Mouse (Mus musculus) heart, embryonic 10.5 days (tissue): ENCODE data around the gene Cts8. TPM values are rescaled to one million over a fixed set of nuclear protein-coding genes. Genes with fewer than 3 reads are reported as not detected.

Experiments used
- DNase-seq: peaks from one replicate; pipeline ENCODE4 v3.0.0-alpha.2; 2017; ENCODE audit warnings: low spot score
- H3K27ac ChIP-seq: fragments of 300-500 bp; sonication (generic); 2 replicates; pipeline ENCODE4 v1.5.1; 2016; ENCODE audit warnings: mild to moderate bottlenecking
- H3K27me3 ChIP-seq: fragments of 300-500 bp; sonication (generic); 2 replicates; pipeline ENCODE4 v1.6.1; 2016; ENCODE audit warnings: mild to moderate bottlenecking; ENCODE audit not compliant: poor library complexity, insufficient read depth, severe bottlenecking
- H3K36me3 ChIP-seq: fragments of 300-500 bp; sonication (generic); 2 replicates; pipeline ENCODE4 v1.6.1; 2016; ENCODE audit warnings: mild to moderate bottlenecking, moderate library complexity
- H3K4me1 ChIP-seq: fragments of 300-500 bp; sonication (generic); 2 replicates; pipeline ENCODE4 v1.6.1; 2016; ENCODE audit warnings: mild to moderate bottlenecking
- H3K4me3 ChIP-seq: fragments of 300-500 bp; sonication (generic); 2 replicates; pipeline ENCODE4 v1.5.1; 2016; ENCODE audit warnings: mild to moderate bottlenecking, moderate library complexity
- H3K9me3 ChIP-seq: fragments of 300-500 bp; sonication (generic); 2 replicates; pipeline ENCODE4 v1.6.1; 2016; ENCODE audit warnings: mild to moderate bottlenecking, moderate library complexity
- WGBS: fragments of 180-500 bp; shearing (Covaris S2); methylation state at CpG from one replicate; pipeline ENCODE4 v1.1.7; 2016; 5-methylcytosine and 5-hydroxymethylcytosine counted together
- polyA plus RNA-seq: library from polyadenylated mRNA; unstranded; fragments of >200 nt; fragmentation: Nextera tagmentation; extraction: Ambion mirVana; gene quantifications from 2 replicates; pipeline ENCODE4 v1.2.1, GENCODE M21; 2016

The Cts8 gene
- polyA plus RNA-seq = not detected in 2 replicates

DNA sequence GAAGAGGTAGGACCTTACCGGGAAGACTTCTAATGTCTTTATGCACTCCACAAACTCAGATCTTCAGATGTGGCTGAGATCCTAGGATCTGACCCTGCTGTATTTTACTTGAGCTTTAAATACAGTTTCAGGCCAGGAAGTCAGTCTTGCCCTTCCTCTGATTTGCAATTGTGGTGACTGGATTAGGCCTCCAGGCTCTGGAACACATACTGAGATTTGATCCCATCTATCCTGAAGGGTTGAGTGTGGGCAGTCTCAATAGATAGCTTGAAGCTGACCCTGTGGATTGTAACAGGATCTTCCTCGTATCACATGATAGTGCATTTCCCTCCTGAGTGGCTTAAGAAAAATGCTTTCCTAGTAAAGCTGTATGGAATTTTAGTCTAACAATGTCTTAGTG, at the start of gene Cts8:
TSS of gene Cts8 (minus strand) at position 101 of the 400 bp plus-strand sequence.
- Histone ChIP-seq H3K36me3 (no peaks in the 10 kb centered on the region), H3K27ac (no peak within 1 kb of the TSS), H3K27me3 (no peaks in the 10 kb centered on the region), H3K4me3 (no peak within 1 kb of the TSS), H3K4me1 (no peaks in the 10 kb centered on the region), H3K9me3 (peaks cover 5% of the 10 kb centered on the region; the same call in 1 of the 2 replicates)
- no peak for DNase-seq
- 75% methylated on average over 2 of the region's 2 CpGs for WGBS

GRCm38 (mm10) chr13:61288739-61289138, 33.6 kb upstream of the Cts8 start, which contains the start of gene Gm49398:
TSS of gene Gm49398 (minus strand) at chr13:61288839.
- no peaks in the 10 kb centered on the region for H3K27me3 ChIP-seq
- no peaks in the 10 kb centered on the region for H3K9me3 ChIP-seq
- no peak for DNase-seq
- no peaks in the 10 kb centered on the region for H3K36me3 ChIP-seq
- 77% methylated on average over 2 of the region's 2 CpGs for WGBS
- H3K27ac ChIP-seq = no peak within 1 kb of the TSS
- no peak within 1 kb of the TSS for H3K4me3 ChIP-seq
- H3K4me1 ChIP-seq = no peaks in the 10 kb centered on the region

DNA sequence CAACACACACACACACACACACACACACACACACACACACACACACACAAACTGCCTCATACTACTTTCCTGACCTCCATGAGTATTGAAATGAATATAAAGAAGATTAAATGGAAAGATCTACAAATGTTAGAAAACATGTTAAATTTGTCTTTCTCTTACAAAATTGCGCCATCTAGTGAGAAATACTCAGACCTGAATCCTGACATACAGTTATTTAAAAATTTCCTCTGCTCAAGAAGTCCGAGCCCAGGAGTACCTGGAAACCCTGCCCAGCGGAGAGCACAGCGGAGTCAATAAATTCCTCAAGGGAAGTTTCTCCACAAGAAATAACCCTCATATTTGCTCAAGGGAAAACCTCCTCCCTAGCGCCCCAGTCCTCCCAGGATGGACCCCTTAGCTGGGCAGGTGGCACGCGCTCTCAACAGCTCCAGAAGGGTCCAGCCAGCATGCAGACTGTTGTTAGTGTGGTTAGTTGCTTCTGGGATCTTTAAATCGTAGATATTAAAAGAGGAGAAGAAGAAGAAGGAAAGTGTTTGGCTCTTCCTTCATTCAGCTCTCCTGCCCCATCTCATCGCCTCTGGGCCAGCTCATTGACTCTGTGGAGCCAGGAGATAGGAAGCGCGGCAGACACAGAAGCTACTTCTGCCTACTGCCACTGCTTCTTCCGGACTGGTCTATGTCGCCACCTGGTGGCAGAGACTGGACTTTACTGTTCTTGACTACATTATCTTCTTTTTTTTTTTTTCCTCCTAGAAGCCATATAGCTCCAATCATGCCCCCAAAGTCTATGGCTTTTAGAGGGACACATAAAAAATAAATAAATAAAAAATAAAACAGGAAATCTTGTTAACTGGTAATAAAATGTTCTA, 13.8 kb downstream of the Cts8 start:
- Histone ChIP-seq H3K4me1 (no peaks in the 10 kb centered on the region), H3K27me3 (no peaks in the 10 kb centered on the region), H3K4me3 (no peak overlapping the region), H3K27ac (no peak overlapping the region), H3K9me3 (no peaks in the 10 kb centered on the region), H3K36me3 (no peaks in the 10 kb centered on the region)
- DNase-seq = peak; percentile 76
- 53% methylated on average over 13 of the region's 13 CpGs for WGBS

- no peaks in the 10 kb centered on the region for H3K27me3 ChIP-seq
- H3K4me3 ChIP-seq = no peak within 1 kb of the TSS
- H3K4me1 ChIP-seq = no peaks in the 10 kb centered on the region
- H3K9me3 ChIP-seq = no peaks in the 10 kb centered on the region
- no peak within 1 kb of the TSS for H3K27ac ChIP-seq
- H3K36me3 ChIP-seq = no peaks in the 10 kb centered on the region
- no peak for DNase-seq
- 80% methylated on average over 3 of the region's 3 CpGs for WGBS
Measured at GRCm38 (mm10) chr13:61203310-61203709, 51.8 kb downstream of the Cts8 start, which contains the start of gene Cts6. TSS of gene Cts6 (minus strand) at chr13:61203410.

Other genes starting within 250 kb of the Cts8 start
- gene Ctsj, start 249.4 kb downstream of the Cts8 start, polyA plus RNA-seq = 0.25 TPM in 1 of 2 replicates, not detected in the other
- gene Ctsq, start 214.7 kb downstream of the Cts8 start, polyA plus RNA-seq = not detected in 2 replicates
- not detected in 2 replicates for gene Ctsr, start 91.1 kb downstream of the Cts8 start, polyA plus RNA-seq
- gene Cts6, start 51.9 kb downstream of the Cts8 start, polyA plus RNA-seq = not detected in 2 replicates
- gene Gm49398, start 33.5 kb upstream of the Cts8 start, polyA plus RNA-seq = not detected in 2 replicates
- not detected in 2 replicates for gene Cts7, start 102.8 kb upstream of the Cts8 start, polyA plus RNA-seq